Mouse (Mus musculus) G1E (cell line): ENCODE results near the gene Utp3. TPM values are rescaled to one million over a fixed set of nuclear protein-coding genes. Genes with fewer than 3 reads are reported as not detected.

Source experiments
- ATAC-seq: 2 replicates; pipeline ENCODE4 v1.8.0; 2016; ENCODE audit warnings: mild to moderate bottlenecking; ENCODE audit not compliant: insufficient number of reproducible peaks, poor library complexity, low FRiP score, severe bottlenecking; ENCODE audit errors: extremely low read depth
- DNase-seq: peaks from one replicate; pipeline ENCODE4 v3.0.0; 2012; ENCODE audit warnings: low spot score
- H3K27me3 ChIP-seq: 2 replicates; pipeline ENCODE4 v1.6.1; 2012; ENCODE audit warnings: mild to moderate bottlenecking, low read length, inconsistent platforms; ENCODE audit not compliant: insufficient read depth
- H3K36me3 ChIP-seq: replicated peaks from 2 replicates; pipeline ENCODE3; 2012; ENCODE audit warnings: mild to moderate bottlenecking, inconsistent platforms
- H3K4me1 ChIP-seq: 2 replicates; pipeline ENCODE4 v1.6.1; 2012; ENCODE audit warnings: low read depth, low read length, inconsistent platforms, mixed read lengths; ENCODE audit not compliant: insufficient read depth
- H3K4me3 ChIP-seq: 2 replicates; pipeline ENCODE4 v1.5.1; 2012; ENCODE audit warnings: low read depth, mild to moderate bottlenecking, inconsistent platforms, low read length, moderate library complexity, mixed read lengths
- H3K9me3 ChIP-seq: replicated peaks from 2 replicates; pipeline ENCODE4 v1.6.1; 2012; ENCODE audit warnings: inconsistent platforms
- CTCF ChIP-seq: IDR thresholded peaks from 2 replicates; pipeline ENCODE4 v1.5.1; 2012; ENCODE audit warnings: low read depth, low read length, inconsistent platforms, mixed read lengths
- GATA1 ChIP-seq: IDR thresholded peaks from 2 replicates; pipeline ENCODE4 v1.6.1; 2012; ENCODE audit warnings: borderline replicate concordance, low read length, inconsistent platforms, mixed read lengths
- GATA2 ChIP-seq: IDR thresholded peaks from 2 replicates; pipeline ENCODE4 v1.6.1; 2012; ENCODE audit warnings: low read depth, low read length, inconsistent platforms, borderline replicate concordance
- POLR2AphosphoS5 ChIP-seq: IDR thresholded peaks from 2 replicates; pipeline ENCODE4 v1.6.1; 2012; ENCODE audit warnings: low read depth, low read length, inconsistent platforms; ENCODE audit not compliant: insufficient replicate concordance
- TAL1 ChIP-seq: conservative IDR thresholded peaks from 2 replicates; pipeline ENCODE4 v1.6.1; 2012; ENCODE audit warnings: low read depth, low read length, inconsistent platforms, mixed read lengths
- polyA plus RNA-seq: library from polyadenylated mRNA; stranded (reverse); fragments of >175 nt; gene quantifications from 2 replicates; pipeline ENCODE4 v1.2.3, GENCODE M21; 2012
- total RNA-seq, 2 experiments: library from RNA; stranded (forward) in 1 of 2; stranded (reverse) in 1 of 2; fragments of 200-1000 nt in 1 of 2; fragments of >200 nt in 1 of 2; fragmentation: Nextera tagmentation in 1 of 2; gene quantifications; 2 replicates each; pipeline ENCODE4 v1.2.3; 2014 to 2017

Utp3 gene
- total and polyA plus RNA-seq, 3 experiments: 69.7 to 79.6 (median 77.0) TPM

DNA sequence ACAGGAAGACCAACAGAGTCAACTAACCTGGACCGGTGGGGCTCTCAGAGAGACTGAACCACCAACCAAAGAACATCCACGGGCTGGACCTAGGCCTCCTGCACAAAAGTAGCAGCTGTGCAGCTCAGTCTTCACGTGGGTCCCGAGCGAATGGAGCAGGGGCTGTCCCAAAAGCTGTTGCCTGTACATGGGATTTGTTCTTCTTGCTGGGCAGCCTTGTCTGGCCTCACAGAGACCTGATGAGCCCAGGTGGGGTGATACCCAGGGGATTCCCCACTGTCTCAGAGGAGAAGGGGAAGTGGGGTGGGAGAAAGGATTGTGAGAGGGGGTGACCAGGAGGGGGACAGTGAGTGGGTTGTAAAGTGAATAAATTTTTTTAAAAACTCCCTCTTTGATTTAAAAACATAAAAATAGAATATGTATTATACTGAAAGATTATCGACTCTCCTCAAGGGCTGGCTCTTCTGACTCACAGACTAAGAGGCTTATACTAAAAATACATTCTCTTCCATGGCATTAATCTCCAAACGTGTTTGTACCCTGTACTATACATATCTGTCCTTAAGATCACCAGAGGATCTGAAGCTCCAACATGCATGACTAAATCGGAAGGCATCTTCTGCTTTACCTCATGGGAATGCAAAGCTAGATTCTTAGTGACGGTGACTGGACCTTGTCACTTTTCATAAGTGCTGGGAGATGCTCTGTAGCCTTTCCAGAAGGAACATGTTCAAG lies 7.0 kb downstream of the Utp3 start:
- H3K36me3 ChIP-seq: peaks cover 16% of the 10 kb centered on the region
- no peak for DNase-seq
- H3K27me3 ChIP-seq: no peaks in the 10 kb centered on the region
- TF ChIP-seq TAL1: no peak
- no peak for TF ChIP-seq GATA1
- TF ChIP-seq CTCF: no peak
- TF ChIP-seq GATA2: no peak
- no peak for TF ChIP-seq POLR2AphosphoS5
- no peaks in the 10 kb centered on the region for H3K9me3 ChIP-seq
- no peak overlapping the region for H3K4me3 ChIP-seq
- no peak for ATAC-seq
- H3K4me1 ChIP-seq: peaks cover 20% of the 10 kb centered on the region

DNA sequence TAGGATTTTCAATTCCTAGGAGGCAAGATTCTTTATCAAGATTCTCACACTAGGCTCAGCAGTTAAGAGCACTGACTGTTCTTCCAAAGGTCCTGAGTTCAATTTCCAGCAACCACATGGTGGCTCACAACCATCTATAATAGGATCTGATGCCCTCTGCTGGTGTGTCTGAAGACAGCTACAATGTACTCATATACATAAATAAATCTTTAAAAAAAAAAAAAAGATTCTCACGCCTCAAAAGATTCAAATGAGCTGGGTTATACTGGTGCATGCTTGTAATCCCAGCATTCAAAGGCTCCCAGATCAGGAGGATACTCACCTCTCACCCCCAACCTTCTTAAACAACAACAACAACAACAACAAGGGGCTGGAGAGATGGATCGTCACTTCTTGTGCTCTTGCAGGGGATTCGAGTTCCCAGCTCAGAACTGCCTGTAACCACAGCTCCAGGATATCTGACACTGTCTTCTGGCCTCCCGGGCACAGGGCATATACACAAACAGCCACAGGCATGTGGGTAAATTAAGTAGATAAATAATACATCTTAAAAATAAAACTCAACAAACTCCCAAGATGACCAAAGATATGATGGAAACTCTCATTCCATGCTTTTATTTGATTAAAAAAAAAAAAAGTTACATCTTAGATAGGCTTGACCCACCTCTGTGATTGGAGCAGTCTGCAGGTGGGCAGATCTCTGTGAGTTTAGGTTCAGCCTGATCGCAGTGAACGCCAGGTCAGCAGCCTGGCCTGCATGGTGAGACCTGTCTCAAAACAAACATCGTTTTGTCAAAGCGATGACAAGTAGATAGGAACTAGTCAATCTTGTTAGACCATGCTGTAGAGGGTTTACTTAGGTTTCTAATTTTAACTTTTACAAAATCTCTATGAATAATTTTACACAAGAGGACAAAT lies 8.9 kb downstream of the Utp3 start:
- Histone ChIP-seq H3K4me3 (no peak overlapping the region), H3K4me1 (peaks cover 19% of the 10 kb centered on the region), H3K36me3 (peaks cover 5% of the 10 kb centered on the region), H3K27me3 (no peaks in the 10 kb centered on the region), H3K9me3 (no peaks in the 10 kb centered on the region)
- DNase-seq (no peak), ATAC-seq (no peak)
- TF ChIP-seq POLR2AphosphoS5 (no peak), GATA1 (no peak), TAL1 (no peak), GATA2 (no peak), CTCF (no peak)

GRCm38 (mm10) chr5:88564501-88565147 lies 10.4 kb downstream of the Utp3 start, which contains the start of gene Rufy3:
Rufy3 (plus strand) TSS chr5:88565040.
- peak within 1 kb of the TSS; percentile 84 for H3K4me3 ChIP-seq
- TF ChIP-seq GATA2 (no peak), TAL1 (no peak), CTCF (no peak), GATA1 (no peak), POLR2AphosphoS5 (no peak)
- peaks cover 17% of the 10 kb centered on the region for H3K4me1 ChIP-seq
- DNase-seq (peak; percentile 80), ATAC-seq (peak; percentile 55)
- no peaks in the 10 kb centered on the region for H3K9me3 ChIP-seq
- H3K27me3 ChIP-seq: no peaks in the 10 kb centered on the region
- H3K36me3 ChIP-seq: peaks cover 4% of the 10 kb centered on the region

GRCm38 (mm10) chr5:88565148-88566033 lies 11.1 kb downstream of the Utp3 start:
- H3K9me3 ChIP-seq: no peaks in the 10 kb centered on the region
- peak; percentile 62; the same call in 1 of the 2 replicates for ATAC-seq
- peak; percentile 62 for DNase-seq
- no peak for TF ChIP-seq GATA2
- no peak for TF ChIP-seq GATA1
- no peak for TF ChIP-seq CTCF
- peaks cover 10% of the 10 kb centered on the region for H3K36me3 ChIP-seq
- H3K27me3 ChIP-seq: no peaks in the 10 kb centered on the region
- peak overlapping the region; percentile 84 for H3K4me3 ChIP-seq
- peaks cover 17% of the 10 kb centered on the region for H3K4me1 ChIP-seq

DNA sequence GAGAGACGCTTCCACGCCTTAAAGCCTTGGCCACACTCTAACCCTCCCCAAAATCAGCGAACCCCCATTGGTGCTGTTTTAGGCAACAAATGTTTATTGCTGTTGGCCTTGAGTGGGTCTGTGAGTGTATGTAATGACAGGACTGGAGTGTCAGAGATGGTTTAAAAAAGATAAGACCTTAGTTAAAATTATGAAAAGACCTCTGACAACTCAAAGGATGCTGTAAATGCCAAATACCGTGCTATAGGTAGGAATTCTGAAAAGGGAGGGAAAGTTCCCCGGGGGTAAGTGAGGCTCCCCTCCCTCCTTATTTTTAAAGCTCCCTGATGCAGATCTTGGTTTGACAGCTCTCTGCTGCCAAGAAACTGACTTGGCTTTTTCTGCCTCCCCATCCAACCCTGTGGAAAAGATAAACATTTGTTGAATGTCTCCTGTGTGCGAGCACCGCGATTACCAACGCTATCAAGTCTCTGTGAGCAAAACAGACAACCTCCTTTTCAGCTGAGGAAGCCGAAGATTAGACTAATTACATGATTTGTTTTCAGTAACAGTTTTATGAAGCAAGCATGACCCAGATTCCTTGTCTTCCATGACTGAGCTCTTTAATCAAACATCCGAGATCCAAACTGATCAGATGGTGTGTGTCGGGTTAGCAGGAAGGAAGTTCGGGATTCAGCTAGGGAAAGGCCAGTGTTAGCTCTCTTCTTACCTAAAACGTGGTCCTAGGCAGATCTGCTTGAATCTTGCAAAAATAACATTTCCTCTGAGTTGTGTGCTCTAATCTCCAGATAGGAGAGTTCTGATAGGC lies 12.0 kb downstream of the Utp3 start:
- DNase-seq (no peak), ATAC-seq (peak; percentile 29; the same call in 1 of the 2 replicates)
- H3K4me1 ChIP-seq: peaks cover 14% of the 10 kb centered on the region
- H3K4me3 ChIP-seq: peak overlapping the region; percentile 84
- H3K9me3 ChIP-seq: no peaks in the 10 kb centered on the region
- TF ChIP-seq POLR2AphosphoS5 (no peak), TAL1 (no peak), CTCF (no peak), GATA1 (no peak), GATA2 (no peak)
- H3K36me3 ChIP-seq: peaks cover 15% of the 10 kb centered on the region
- no peaks in the 10 kb centered on the region for H3K27me3 ChIP-seq
